Mouse (Mus musculus): Measurements from ENCODE around the gene Rptor.
A peak's percentile ranks its signal among the peaks of the same experiment; 100 is the strongest.

The Rptor gene

GRCm38 (mm10) chr11:119905794-119906193, 303.1 kb downstream of the Rptor start:
- no peak for DNase-seq (ENCODE audit: low read depth, low spot score)

DNA sequence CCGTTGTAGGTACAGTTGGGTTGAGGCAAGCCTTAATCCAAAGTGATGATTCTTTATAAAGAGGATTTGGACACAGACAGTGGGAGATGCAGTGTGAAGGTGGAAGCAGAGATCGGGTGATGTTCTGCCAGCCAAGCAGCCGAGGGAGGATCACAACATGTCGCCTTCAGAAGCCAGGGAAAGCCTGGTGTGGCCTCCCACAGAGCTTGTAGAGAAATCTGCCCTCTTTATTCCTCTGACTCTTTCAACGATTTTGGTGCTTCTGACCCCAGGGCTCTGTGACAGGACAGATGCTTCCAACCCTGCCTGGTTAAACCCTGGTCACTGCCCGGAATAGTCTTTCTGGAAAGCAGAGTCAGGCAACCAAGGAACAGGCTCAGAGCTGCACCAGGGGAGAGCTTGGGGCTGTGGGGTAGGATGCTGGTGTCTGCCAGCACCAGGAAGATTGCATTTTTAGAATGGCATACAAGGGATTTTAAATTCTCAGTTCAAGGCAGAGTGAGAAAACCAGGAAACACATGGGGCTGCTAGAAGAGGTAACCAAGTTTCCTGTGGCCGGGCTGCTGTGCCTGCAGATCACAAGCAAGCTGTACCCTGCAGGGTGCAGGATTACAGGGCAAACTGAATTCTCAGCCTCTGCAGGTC, 304.4 kb downstream of the Rptor start:
- DNase-seq (ENCODE audit: low read depth, low spot score), result no peak

DNA sequence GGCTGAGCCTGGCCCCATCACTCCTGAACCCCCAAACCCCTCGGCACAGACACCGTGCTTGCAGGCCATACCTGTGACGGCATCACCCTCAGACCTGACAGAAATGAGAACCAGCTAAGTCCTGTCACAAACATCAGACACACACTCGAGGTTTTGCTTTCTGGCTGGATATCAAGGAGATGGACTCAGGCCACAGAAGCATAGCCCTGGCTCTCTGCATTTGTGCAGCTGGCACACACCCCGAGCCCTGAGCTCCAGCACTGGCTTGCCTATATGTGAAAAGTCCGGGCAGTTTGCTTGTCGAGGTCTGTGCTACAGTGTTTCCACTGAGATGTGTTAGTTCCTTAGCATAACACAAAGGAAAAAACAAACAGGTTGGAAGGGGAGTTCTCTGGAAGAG, 305.0 kb downstream of the Rptor start:
- DNase-seq (ENCODE audit: low read depth, low spot score), result no peak

GRCm38 (mm10) chr11:119909436-119909835, 306.7 kb downstream of the Rptor start:
- DNase-seq (ENCODE audit: low read depth, low spot score), result peak; percentile 77

DNA sequence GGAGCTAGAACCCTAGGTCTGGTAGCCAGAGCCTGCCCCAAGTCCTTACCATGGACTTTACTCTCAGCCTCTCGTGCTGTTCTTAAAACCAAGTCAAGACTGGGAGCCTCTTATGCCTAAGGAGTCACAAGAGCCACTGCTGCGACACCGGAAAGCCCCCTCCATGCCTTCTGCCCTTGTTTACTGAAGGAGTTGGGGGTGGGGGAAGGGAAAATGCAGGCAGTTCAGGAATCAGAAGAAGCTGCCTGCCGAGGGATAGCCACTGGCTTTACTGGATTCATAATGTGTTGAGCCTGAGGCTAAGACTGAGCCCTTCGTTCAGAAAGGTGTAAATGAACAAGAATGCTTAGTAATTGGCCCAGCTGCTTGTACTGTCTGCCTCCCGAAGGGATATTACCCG, 310.1 kb downstream of the Rptor start:
- DNase-seq (ENCODE audit: low read depth, low spot score), result peak; percentile 37

GRCm38 (mm10) chr11:119913291-119913934, 310.7 kb downstream of the Rptor start, which contains the start of gene Chmp6:
Gene Chmp6, plus strand, starts transcription at chr11:119913441.
- peak; percentile 87 for DNase-seq (ENCODE audit: low read depth, low spot score)

DNA sequence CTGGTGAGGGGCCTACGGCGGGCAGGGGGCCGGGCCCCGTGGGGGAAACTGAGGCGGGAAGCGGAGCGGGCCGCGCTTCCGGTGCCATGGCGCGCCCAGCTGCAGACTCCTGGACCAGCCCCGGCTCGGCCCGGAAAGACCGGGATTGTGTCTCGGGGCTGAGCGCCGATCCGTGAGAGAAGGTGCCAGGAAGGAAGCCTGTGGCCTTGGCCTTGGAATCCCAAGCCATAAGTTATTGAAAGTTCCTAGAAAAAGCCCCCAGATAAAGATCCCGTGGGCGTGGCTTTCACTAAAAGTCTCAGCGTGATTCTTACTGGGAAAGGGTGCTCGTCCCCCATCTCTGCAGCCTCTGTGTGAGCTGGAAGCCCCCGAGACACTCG, 311.2 kb downstream of the Rptor start:
- no peak for DNase-seq (ENCODE audit: low read depth, low spot score)

- no peak for DNase-seq (ENCODE audit: low read depth, low spot score)
Measured at GRCm38 (mm10) chr11:119914381-119914780, 311.7 kb downstream of the Rptor start.

DNA sequence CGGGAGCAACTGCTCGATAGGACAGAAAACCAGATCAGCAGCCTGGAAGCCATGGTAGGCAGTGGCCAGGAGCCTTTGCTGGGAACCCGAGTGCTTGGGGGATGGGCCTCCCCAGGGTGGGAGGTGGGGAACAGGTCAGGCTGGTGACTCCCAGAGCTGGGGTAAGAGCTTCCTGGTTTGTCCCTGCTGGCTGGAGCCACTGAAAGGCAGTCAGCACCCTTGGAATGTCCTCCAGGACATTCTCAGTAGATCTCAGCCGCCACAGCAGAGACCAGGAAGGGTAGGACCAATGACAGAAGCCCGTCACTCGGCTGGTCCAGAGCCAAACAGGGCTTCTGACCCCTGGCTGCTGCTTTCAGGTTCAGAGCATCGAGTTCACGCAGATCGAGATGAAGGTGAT, 313.0 kb downstream of the Rptor start:
- DNase-seq (ENCODE audit: low read depth, low spot score), result no peak

DNA sequence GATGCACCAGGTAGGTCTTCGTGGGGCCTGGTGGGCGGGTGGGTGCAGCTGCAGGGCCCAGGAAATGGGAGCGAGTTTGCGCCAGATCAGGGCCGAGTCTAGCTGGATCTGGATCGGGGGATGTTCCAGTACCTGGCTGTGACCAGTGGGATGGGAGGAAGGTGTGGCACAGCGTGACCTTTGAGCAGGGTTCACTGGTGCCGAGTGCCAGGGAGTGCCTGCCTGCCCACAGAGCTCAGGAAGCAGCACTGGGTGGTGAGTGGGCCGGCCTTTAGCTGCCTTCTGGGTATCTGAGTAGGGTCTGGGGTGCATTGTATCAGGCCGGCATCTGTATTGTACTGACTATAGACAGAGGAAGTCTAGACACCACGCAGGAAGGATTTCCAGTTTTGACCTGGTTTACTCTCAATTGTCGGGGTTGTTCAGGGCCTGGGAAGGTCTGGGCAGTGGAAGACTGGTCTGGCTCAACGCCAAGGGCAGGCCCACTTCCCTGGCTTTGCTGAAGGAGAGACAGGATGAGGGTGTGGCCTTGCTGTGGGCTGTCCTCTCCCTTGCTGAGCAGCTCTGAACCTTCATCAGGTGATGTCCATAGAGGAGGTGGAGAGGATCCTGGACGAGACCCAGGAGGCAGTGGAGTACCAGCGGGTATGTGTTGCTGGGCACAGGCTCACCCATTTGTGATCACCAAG, 313.5 kb downstream of the Rptor start:
- DNase-seq (ENCODE audit: low read depth, low spot score), result peak; percentile 40

GRCm38 (mm10) chr11:119916834-119917469, 314.2 kb downstream of the Rptor start:
- DNase-seq (ENCODE audit: low read depth, low spot score), result no peak

DNA sequence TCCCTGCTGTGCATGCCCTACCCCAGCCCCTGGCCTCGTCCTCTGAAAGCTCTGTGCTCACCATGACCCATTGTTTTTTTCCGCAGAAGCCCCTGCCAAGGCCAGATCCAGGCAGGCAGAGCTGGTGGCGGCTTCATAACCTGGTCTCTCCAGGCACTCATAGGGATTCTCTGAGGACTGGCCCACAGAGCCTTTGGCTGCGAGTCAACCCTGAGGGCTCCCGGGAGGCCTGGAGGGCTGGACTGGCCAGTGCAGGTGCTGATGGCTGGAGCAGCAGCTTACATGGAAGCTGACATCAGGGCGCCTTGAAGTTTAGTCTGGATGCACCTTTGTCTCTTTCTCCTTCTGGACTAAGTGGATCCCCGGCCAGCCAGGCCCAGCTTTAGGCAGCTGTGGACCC, 315.8 kb downstream of the Rptor start:
- no peak for DNase-seq (ENCODE audit: low read depth, low spot score)

- no peak for DNase-seq (ENCODE audit: low read depth, low spot score)
Measured at GRCm38 (mm10) chr11:119919432-119919831, 316.7 kb downstream of the Rptor start.

DNA sequence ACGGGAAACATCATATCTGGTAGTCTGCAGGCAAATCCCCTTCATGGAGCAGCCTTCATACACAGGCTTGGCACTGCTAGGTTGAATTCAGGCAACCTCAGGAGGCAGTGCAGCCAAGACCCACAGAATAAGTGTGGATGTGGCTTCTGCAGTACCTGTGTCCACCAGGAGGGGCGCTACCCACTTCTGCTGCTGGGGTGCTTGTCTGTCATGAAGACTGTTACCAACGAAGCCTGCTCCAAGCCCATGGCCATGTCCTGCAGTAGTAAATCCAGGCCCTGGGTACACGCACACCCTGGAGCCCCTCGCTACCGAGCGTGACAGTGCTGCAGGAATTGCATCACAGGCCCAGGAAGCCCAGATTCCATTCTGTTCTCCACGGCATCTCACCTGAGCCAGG, 317.2 kb downstream of the Rptor start:
- DNase-seq (ENCODE audit: low read depth, low spot score), result peak; percentile 83

- DNase-seq (ENCODE audit: low read depth, low spot score), result no peak
Measured at GRCm38 (mm10) chr11:119920668-119921067, 318.0 kb downstream of the Rptor start.

DNA sequence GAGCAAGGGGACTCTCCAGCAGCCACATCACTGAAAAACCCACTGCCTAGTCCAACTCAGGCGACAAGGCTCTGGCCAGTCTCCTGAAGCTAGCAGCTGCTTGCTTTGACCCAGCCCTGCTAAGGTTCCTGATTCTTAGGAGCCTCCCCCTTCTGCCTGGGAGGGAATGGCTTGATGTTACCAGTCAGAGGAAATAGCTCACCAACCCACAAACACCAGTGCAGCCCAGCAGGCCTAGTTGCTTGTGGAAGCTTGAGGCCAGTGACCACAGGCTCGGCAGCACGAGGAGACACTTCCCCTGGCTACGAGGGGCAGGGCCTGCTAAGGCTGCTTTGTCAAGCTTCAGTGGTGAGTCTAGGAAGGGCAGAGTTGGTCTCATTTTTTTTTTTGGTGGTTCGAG, 322.5 kb downstream of the Rptor start:
- DNase-seq (ENCODE audit: low read depth, low spot score), result no peak

DNA sequence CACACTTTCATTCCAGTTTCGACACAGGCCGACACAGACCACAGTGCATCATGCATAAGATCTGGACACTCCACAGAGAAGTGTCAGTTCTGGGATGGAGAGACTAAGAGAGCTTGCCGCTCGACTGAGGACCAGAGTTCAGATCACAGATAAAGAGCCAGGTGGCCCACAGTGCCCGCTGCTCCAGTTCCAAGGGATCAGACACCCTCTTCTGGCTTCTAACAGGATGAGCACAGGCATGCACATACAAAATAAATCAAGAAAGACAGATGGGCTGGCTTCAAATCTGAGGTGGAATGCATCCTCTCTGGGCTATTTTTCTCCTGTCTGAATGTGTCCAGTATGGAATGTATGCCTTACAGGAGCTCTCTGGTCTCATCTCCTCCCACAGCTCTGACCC, 324.1 kb downstream of the Rptor start:
- DNase-seq (ENCODE audit: low read depth, low spot score), result no peak

DNA sequence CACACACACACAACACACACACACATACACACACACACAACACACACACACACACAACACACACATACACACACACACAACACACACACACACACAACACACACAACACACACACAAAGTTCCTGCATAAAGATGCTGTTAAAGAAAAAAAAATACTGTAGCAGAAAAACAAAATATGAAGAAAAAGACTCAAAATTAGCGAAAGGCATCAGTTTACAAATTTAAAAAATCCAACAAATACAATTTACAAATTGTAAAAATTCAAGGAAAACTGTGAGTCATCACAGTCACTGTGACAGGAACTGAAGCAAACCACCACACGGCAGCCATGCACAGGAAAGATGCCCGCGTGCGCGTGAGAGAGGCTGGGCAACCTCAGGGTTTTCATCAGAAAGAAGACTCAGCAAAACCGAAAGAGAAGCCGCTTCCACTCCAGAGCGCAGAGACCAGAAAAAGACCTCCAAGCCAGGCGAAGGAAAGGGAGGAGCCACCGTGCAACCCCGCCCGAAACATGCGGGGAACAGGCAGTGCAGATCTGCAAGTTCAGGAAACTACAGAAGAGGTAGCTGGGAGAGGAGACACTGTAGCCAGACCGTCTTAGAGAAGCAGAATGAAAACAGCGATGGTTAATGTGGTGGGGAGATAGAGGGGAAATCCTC, 325.4 kb downstream of the Rptor start:
- peak; percentile 68 for DNase-seq (ENCODE audit: low read depth, low spot score)

DNA sequence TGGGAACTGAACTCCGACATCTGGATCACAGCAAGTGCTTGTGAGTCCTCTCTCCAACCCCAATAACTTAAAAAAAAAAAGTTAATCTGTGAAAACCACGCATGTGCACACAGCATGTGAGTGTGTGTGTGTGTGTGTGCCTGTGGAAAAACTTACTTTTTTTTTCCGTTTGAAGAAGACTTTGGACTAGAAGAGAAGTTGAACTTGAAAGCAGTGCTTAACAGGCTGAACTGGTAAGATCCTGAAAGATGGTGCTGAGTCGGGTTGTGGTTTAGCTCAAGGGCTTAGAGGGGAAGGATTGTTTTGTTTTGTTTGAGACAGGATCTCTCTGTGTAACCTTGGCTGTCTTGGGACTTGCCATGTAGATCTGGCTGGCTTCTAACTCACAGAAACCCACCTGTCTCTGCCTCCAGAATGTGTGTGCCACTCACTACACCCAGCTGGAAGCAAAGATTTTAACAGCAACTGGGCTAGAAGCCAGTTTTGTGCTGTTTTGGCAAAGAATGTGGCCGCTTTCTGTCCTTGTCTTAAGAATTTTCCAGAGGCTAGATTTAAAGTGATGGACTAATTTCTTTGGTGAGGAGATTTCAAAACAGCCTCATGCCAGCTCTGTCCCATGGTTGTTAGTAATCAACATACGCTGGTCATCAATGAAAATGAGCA, 327.0 kb downstream of the Rptor start:
- DNase-seq (ENCODE audit: low read depth, low spot score), result no peak

DNA sequence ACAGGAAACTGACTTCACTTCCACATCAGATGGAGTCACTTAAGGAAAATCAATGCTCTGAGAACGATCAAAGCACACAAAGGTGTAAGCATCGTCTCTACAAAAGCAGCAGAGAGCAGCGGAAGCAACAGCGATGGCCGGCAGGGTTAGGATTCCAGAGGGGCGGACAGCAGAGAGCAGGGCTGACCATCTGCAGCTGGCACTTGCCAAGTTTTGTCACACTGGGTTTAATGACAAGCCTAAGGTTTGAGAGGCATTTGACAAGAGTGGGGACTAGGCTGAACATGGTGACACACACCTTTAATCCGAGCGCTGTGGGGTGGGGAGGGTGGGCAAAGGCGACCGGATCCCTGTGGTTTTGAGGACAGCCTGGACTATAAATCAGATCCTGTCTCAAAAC, 329.1 kb downstream of the Rptor start:
- DNase-seq (ENCODE audit: low read depth, low spot score), result no peak

DNA sequence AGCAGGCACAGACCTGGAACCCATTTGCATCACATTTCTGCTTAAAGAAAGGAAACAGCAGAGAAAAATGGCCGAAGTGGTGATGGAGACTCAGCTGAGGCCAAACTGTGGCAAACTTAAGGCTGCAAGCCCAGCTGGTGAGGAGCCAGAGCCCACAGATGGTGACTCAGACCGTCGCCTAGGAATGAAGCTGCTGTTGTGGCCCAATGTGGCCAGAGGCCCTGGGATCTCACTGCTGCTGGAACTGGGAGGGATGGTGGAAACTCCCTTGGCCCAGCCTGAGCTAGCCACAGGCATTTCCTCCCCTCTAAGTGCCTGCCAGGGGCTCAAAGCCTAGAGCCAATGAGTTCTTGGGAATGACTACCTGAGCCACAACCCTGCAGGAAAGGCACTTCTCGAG, 330.4 kb downstream of the Rptor start:
- DNase-seq (ENCODE audit: low read depth, low spot score), result no peak
